Mouse (Mus musculus): Measurements from ENCODE around the gene Gm6377. TPM values are rescaled to one million over a fixed set of nuclear protein-coding genes. Genes with fewer than 3 reads are reported as not detected.

The Gm6377 gene
- total RNA-seq (2021), result not detected
- long read RNA-seq, experiment 1, result 0 reads
- long read RNA-seq, experiment 2, result 0 reads

GRCm38 (mm10) chrX:109196468-109196867 is at the start of gene Gm6377:
Gene Gm6377, plus strand, starts transcription at chrX:109196756.
- intact Hi-C loops (cut with DNase I), result no loop called here
- DNase-seq (ENCODE audit: low spot score in 2 of 2), result no peak

- intact Hi-C loops (cut with DNase I), result no loop called here
- no peak for DNase-seq (ENCODE audit: low spot score in 2 of 2)
These were observed 49.4 kb upstream of the Gm6377 start for GRCm38 (mm10) chrX:109147108-109147507.

GRCm38 (mm10) chrX:109151228-109151627 is 45.3 kb upstream of the Gm6377 start:
- no peak for DNase-seq (ENCODE audit: low spot score in 2 of 2)
- intact Hi-C loops (cut with DNase I), result no loop called here

- no peak for DNase-seq (ENCODE audit: low spot score in 2 of 2)
- intact Hi-C loops (cut with DNase I), result no loop called here
These were observed 36.2 kb upstream of the Gm6377 start for GRCm38 (mm10) chrX:109160326-109160725.

- no peak for DNase-seq (ENCODE audit: low spot score in 2 of 2)
- intact Hi-C loops (cut with DNase I), result no loop called here
These were observed 35.7 kb upstream of the Gm6377 start for GRCm38 (mm10) chrX:109160901-109161300.

GRCm38 (mm10) chrX:109175038-109175437 is 21.5 kb upstream of the Gm6377 start:
- intact Hi-C loops (cut with DNase I), result no loop called here
- DNase-seq (ENCODE audit: low spot score in 2 of 2), result no peak

GRCm38 (mm10) chrX:109175470-109175869 is 21.1 kb upstream of the Gm6377 start:
- intact Hi-C loops (cut with DNase I), result no loop called here
- no peak for DNase-seq (ENCODE audit: low spot score in 2 of 2)

- intact Hi-C loops (cut with DNase I), result no loop called here
- DNase-seq (ENCODE audit: low spot score in 2 of 2), result no peak
These were observed 11.7 kb upstream of the Gm6377 start for GRCm38 (mm10) chrX:109184706-109185478.

- intact Hi-C loops (cut with DNase I), result no loop called here
- no peak for DNase-seq (ENCODE audit: low spot score in 2 of 2)
These were observed 6.9 kb upstream of the Gm6377 start for GRCm38 (mm10) chrX:109189607-109190006.

- no peak for DNase-seq (ENCODE audit: low spot score in 2 of 2)
- intact Hi-C loops (cut with DNase I), result no loop called here
These were observed 5.6 kb upstream of the Gm6377 start for GRCm38 (mm10) chrX:109190969-109191368.

- intact Hi-C loops (cut with DNase I), result no loop called here
- no peak for DNase-seq (ENCODE audit: low spot score in 2 of 2)
These were observed 5.1 kb upstream of the Gm6377 start for GRCm38 (mm10) chrX:109191436-109191835.

GRCm38 (mm10) chrX:109207843-109208242 is 11.3 kb downstream of the Gm6377 start:
- DNase-seq (ENCODE audit: low spot score in 2 of 2), result no peak
- intact Hi-C loops (cut with DNase I), result no loop called here

- DNase-seq (ENCODE audit: low spot score in 2 of 2), result no peak
- intact Hi-C loops (cut with DNase I), result no loop called here
These were observed 32.2 kb downstream of the Gm6377 start for GRCm38 (mm10) chrX:109228720-109229119.

- intact Hi-C loops (cut with DNase I), result no loop called here
- no peak for DNase-seq (ENCODE audit: low spot score in 2 of 2)
These were observed 39.0 kb downstream of the Gm6377 start for GRCm38 (mm10) chrX:109235383-109236036.

GRCm38 (mm10) chrX:109238163-109238562 is 41.6 kb downstream of the Gm6377 start:
- peak in 1 of 2 experiments; percentile 0 for DNase-seq (ENCODE audit: low spot score in 2 of 2)
- intact Hi-C loops (cut with DNase I), result no loop called here

Other genes with a start within 250 kb of the Gm6377 start
- gene Hmgn5, start 183.4 kb upstream of the Gm6377 start, total RNA-seq (2021), result 1 to 10 TPM; 4.5 TPM
- gene Sh3bgrl, start 101.4 kb upstream of the Gm6377 start, total RNA-seq (2021), result 10 to 100 TPM; 64.4 to 73.3 TPM

Data from left cerebral cortex, postnatal 14 days (tissue).